Mouse (Mus musculus): ENCODE data around the gene Abcg4.

Gene Abcg4

DNA sequence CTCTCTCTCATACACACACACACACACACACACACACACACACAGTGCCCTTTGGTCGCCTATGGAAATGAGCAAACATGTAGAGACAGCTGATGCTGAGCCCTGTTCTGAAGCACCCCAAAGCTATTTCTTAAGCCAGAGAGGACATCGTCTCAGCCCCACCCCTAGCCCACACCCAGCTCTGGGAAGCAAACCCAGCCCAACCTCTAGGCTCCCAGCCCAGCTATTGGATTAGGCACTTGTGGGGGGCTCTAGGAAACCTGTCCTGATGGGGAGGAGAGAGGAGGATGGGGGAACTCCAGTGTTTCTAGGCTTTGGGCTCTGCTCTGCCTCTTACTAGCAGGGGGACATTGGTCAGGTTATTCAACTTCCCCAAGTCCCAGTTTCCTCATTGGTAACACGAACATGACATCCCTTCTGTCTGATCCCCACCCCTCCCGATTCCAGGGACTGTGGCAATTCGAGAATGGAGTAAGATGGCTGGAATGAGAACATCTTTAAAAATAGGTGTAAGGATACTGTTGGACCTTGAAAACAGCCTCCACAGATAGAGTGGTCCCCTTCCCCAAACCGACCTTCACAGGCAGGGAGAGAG, 2.1 kb downstream of the Abcg4 start:
- intact Hi-C loops (cut with DNase I), result no loop called here

- intact Hi-C loops (cut with DNase I), result no loop called here
Observed at GRCm38 (mm10) chr9:44283183-44283582, 5.2 kb downstream of the Abcg4 start.

- intact Hi-C loops (cut with DNase I), result no loop called here
Observed at GRCm38 (mm10) chr9:44269973-44270372, 18.4 kb downstream of the Abcg4 start.

- intact Hi-C loops (cut with DNase I), result no loop called here
Observed at GRCm38 (mm10) chr9:44269077-44269476, 19.3 kb downstream of the Abcg4 start.

- intact Hi-C loops (cut with DNase I), result no loop called here
Observed at GRCm38 (mm10) chr9:44268432-44268831, 20.0 kb downstream of the Abcg4 start, which contains the start of gene Nlrx1. Gene Nlrx1, minus strand, starts transcription at chr9:44268599.

DNA sequence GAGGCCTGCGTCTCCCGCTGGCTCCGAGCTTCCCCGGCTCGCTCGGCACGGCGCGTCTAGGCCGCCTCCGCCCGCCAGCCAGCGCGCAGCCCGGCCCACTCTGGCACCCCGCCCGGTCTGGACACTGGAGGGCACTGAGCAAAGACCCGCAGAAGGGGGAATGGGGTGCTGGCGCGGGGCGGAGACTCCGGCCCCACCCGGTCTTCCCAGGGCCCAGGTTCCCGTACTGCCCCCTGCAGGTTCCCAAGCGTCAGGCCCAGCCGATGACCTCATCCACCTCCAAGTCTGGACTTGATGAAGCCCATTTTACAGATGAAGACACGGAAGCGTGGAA, 20.4 kb downstream of the Abcg4 start:
- intact Hi-C loops (cut with DNase I), result no loop called here

GRCm38 (mm10) chr9:44267319-44268026, 20.9 kb downstream of the Abcg4 start:
- intact Hi-C loops (cut with DNase I), result no loop called here

DNA sequence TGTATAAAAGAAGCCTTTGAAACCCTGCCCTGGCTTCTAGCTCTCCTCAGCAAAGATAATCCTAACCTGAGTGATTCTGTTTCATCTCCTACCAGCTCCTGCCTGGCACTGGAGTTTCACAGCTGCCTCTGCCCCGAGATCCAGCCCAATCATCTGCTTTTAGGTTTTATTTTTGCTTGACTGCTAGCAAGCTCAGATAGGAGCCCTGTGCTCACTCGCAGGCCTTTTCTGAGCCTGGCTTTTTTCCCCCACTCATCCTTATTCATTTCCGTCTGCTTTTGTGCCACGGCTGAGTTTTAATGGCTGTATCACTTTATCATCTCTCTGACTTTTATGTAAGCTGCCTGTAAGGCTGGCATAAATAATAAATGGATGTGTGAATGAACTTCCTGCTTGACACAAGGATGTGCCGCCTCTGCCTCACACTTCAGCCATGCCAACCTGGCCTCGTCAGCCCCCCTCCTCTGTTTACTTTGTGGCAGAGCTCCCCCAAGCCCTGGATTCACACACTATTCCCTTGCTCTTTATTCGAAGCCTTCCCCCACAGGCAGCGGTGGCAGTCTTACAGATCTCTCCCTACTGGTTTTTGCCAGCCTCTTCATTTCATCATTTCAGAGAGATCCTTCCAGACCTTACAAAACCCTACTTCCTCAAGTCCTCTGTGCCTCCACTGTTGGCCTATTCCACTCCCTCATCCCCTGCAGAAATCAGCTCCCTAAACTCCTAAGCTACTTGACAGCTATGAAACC, 21.8 kb downstream of the Abcg4 start:
- intact Hi-C loops (cut with DNase I), result no loop called here

GRCm38 (mm10) chr9:44261388-44261787, 27.0 kb downstream of the Abcg4 start:
- intact Hi-C loops (cut with DNase I), result no loop called here

DNA sequence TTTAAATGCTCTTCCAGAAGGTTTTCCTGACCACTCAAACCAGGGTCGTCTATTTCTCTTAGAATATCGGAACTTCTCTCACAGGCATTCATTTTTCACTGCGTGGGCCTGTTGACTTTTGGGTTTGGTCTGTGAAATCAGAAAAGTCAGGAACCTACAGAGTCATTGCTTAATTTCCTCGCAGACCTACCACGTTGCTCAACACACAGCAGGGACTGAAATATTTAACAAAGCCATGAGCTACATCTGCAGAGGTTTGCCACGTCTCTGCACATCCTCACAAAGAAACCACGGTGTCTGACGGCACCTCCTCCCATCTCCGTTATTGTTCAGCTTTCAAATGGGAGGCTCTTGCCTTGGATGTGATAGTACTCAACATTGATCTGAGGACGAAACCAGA, 29.4 kb downstream of the Abcg4 start:
- intact Hi-C loops (cut with DNase I), result no loop called here

DNA sequence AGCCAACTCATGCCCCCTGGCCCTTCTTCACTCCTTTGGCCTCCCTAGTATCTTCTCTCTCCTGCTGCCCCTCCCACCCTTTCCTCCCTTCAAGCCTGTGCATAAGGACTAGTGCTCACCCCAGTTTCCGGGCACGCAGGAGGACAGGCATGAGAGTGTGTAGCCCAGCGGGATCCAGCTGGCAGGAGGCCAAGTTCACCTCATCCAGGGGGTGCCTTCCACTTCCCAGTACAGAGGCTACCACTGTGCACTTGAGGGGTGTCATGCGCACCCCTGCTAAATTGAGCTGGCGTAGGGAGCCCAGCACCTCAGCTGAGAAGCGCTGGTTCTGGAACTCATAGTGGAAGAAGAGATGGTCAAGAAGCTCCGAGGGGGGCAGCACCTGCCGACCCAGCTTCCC, 32.2 kb downstream of the Abcg4 start:
- intact Hi-C loops (cut with DNase I), result no loop called here

DNA sequence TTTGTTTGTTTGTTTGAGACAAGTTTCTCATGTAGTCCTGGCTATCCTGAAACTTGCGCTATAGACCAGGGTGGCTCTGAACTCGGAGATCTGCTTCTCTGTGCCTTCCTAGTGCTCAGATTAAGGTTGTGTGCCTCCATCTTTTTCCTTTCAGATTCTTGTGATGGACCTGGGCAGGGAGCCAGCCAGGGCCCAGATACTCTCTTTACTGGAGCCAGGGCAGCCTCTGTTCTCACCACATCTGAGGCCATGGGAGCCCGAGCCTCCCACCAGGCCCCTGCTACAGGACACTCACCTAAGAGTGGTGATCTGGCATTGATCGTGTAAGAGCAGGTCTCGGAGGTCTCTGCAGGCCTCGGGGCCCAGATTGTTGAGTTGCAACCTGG, 33.3 kb downstream of the Abcg4 start:
- intact Hi-C loops (cut with DNase I), result no loop called here

DNA sequence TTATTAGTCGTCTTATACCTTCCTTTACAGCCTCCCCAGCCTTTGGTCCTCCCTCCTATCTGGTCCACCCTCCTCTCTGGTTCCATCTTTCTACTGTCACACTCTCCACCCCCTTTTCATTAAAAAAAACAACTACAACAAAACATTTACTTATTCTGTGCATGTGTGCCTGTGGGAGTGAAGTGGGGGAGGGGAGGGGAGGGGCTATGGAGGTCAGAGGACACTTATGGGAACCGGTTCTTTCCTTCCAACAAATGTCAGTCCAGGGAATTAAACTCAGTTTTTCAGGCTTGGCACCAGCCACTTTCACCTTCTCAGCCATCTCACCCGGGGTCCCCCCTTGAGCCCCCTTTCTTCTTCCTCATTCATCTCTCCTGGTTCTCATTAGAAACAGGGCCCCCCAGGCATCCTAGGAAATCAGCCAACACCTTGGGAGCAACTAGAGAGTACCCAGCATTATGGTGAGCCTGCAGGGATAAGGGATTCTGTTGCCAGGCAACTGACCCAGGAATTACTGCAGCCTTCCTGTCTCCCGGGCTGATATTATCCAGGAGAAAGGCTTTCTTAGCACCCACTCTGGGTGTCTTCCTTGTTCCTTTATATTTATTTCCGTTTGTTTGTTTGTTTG, 33.8 kb downstream of the Abcg4 start:
- intact Hi-C loops (cut with DNase I), result no loop called here

- intact Hi-C loops (cut with DNase I), result no loop called here
Observed at GRCm38 (mm10) chr9:44253441-44253840, 35.0 kb downstream of the Abcg4 start.

DNA sequence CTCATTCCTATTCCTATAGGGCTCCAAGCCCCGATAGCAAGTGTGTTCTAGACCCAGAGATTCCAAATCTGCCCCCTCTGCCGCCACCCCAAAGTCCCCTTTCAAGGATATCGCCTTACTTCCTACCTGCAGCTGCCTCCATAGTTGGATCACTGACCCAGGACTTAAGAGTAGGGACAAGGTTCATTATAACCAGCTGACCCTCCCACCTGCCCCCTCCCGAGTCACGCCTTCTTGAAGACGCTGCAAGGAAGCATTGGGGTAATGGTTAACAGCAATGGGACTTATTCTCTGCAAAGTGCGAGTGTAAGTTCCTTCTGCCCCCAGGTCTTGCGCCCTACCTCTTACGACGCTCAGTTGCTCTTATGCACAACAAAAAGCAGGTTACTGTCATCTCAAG, 37.1 kb downstream of the Abcg4 start, which contains the start of gene Pdzd3:
Gene Pdzd3, minus strand, starts transcription at position 158 of the 400 bp plus-strand sequence.
- intact Hi-C loops (cut with DNase I), result no loop called here

- intact Hi-C loops (cut with DNase I), result no loop called here
Observed at GRCm38 (mm10) chr9:44250445-44250844, 38.0 kb downstream of the Abcg4 start.

GRCm38 (mm10) chr9:44249181-44250146, 39.0 kb downstream of the Abcg4 start:
- intact Hi-C loops (cut with DNase I), result loop anchor here (10.0 kb wide), 1 partner anchor 85 kb away; the partner anchor contains the start of gene H2afx

- intact Hi-C loops (cut with DNase I), result loop anchor here (10.0 kb wide), 1 partner anchor 87 kb away; the partner anchor contains the start of gene H2afx
Observed at GRCm38 (mm10) chr9:44247907-44248306, 40.5 kb downstream of the Abcg4 start.

DNA sequence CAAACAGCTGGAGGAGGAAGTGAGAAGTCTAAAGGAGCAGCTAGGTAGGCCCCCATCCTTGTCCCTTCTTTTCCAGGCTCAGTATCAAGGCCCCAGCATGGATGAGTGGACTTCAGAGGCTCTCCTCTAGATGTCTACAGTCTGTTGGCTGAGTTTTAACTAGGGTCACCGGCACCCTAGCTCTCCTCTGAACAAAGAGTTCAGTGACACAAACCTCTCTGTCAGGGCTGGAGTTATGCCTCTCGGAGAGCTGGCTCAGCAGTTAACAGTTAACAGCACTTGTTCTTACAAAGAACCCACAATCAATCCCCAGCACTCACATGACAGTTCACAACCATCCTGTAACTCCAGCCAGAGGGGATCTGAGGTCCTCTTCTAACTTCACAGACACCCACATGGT, 44.8 kb downstream of the Abcg4 start:
- intact Hi-C loops (cut with DNase I), result loop anchor here (10.0 kb wide), 1 partner anchor 91 kb away; the partner anchor contains the start of gene H2afx

DNA sequence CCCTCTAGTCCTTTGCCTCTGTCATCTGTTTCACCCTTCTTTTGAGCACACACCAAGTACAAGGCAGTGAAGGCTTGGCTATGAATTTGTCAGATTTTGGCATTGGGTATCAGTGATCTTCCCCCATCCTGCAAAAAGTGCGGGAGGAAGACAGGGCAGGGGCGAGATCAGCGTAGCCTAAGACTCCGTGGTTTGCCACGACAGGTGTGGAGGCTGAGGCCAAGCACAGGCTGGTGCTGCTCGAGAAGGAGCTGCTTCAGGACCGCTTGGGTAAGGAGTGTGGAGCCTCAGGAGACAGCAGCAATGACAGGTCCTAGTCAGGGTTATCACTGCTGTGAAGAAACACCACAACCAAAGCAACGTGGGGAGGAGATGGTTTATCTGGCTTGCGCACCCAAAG, 47.0 kb downstream of the Abcg4 start:
- intact Hi-C loops (cut with DNase I), result loop anchor here (10.0 kb wide), 1 partner anchor 93 kb away; the partner anchor contains the start of gene H2afx

Data from adrenal gland (tissue).